Mouse (Mus musculus) limb, embryonic 13.5 days (tissue): ENCODE measurements around the gene Mri1. TPM values are rescaled to one million over a fixed set of nuclear protein-coding genes. Genes with fewer than 3 reads are reported as not detected.

Experiments used
- microRNA counts: library from miRNA; unstranded; fragments of <30 nt; microRNA quantifications from one replicate; lab custom pipeline; 2016
- microRNA-seq: library from miRNA; unstranded; fragments of <30 nt; microRNA quantifications from one replicate; pipeline ENCODE4, GENCODE M21; 2016
- polyA plus RNA-seq: library from polyadenylated mRNA; unstranded; fragments of >200 nt; fragmentation: Nextera tagmentation; extraction: Ambion mirVana; gene quantifications from 2 replicates; pipeline ENCODE4 v1.2.1, GENCODE M21; 2015

Gene Mri1
- polyA plus RNA-seq, 1 experiment from 2014 or later: 70.9 TPM

MicroRNAs encoded within 50 kb of the gene (microRNA counts, 519-probe panel; counts per million panel counts)
- microRNA mmu-miR-23a (lab: Ali Mortazavi, UCI) (4,492 counts per million, percentile 86 among the panel's probes with 10 or more counts), microRNA mmu-miR-27a (lab: Ali Mortazavi, UCI) (4,913 counts per million, percentile 93 among the panel's probes with 10 or more counts)

Small RNA genes lying within 50 kb of the gene (microRNA-seq; reads per million reads assigned to microRNA genes)
- gene Mir23a (17,733 reads per million, percentile 97 among the genes with 10 or more reads in this experiment), gene Mir24-2 (not detected), gene Mir27a (235 reads per million, percentile 63 among the genes with 10 or more reads in this experiment), gene Mir3074-2 (not detected)

Other genes with a start within 250 kb of the Mri1 start
- 0.22 and 0.31 TPM in 2 replicates for gene 2210011C24Rik, start 245.2 kb downstream of the Mri1 start, polyA plus RNA-seq
- 6.6 and 7.6 TPM in 2 replicates for gene Palm3, start 235.9 kb downstream of the Mri1 start, polyA plus RNA-seq
- gene Il27ra, start 214.7 kb downstream of the Mri1 start, polyA plus RNA-seq: 0.98 and 1.1 TPM in 2 replicates
- not detected in 2 replicates for gene Rln3, start 212.3 kb downstream of the Mri1 start, polyA plus RNA-seq
- 1.5 and 1.6 TPM in 2 replicates for gene Gm10643, start 192.2 kb downstream of the Mri1 start, polyA plus RNA-seq
- 9.5 and 10.1 TPM in 2 replicates for gene Rfx1, start 190.5 kb downstream of the Mri1 start, polyA plus RNA-seq
- gene Dcaf15, start 152.6 kb downstream of the Mri1 start, polyA plus RNA-seq: 12.4 and 13.3 TPM in 2 replicates
- 1.9 and 2.2 TPM in 2 replicates for gene Podnl1, start 131.3 kb downstream of the Mri1 start, polyA plus RNA-seq
- gene Cc2d1a, start 109.4 kb downstream of the Mri1 start, polyA plus RNA-seq: 27.6 and 29.3 TPM in 2 replicates
- gene 4930432K21Rik, start 109.3 kb downstream of the Mri1 start, polyA plus RNA-seq: 1.6 and 2.0 TPM in 2 replicates
- gene Nanos3, start 72.1 kb downstream of the Mri1 start, polyA plus RNA-seq: 5.7 TPM in 2 replicates
- 23.5 and 23.9 TPM in 2 replicates for gene Zswim4, start 20.3 kb downstream of the Mri1 start, polyA plus RNA-seq
- gene D8Ertd738e, start 7.6 kb downstream of the Mri1 start, polyA plus RNA-seq: 325 and 338 TPM in 2 replicates
- gene Ccdc130, start 13.1 kb upstream of the Mri1 start, polyA plus RNA-seq: 18.0 and 21.0 TPM in 2 replicates
- gene Cacna1a, start 131.1 kb upstream of the Mri1 start, polyA plus RNA-seq: 9.3 and 10.4 TPM in 2 replicates